Mouse (Mus musculus) kidney, postnatal 25 days (tissue): ENCODE results near the gene Cluh.

ENCODE experiments used
- DNase-seq, 2 experiments: peaks; one replicate each; pipeline ENCODE4 v3.0.0; 2021; ENCODE audit warnings: mixed read lengths in 2 of 2

The Cluh gene

DNA sequence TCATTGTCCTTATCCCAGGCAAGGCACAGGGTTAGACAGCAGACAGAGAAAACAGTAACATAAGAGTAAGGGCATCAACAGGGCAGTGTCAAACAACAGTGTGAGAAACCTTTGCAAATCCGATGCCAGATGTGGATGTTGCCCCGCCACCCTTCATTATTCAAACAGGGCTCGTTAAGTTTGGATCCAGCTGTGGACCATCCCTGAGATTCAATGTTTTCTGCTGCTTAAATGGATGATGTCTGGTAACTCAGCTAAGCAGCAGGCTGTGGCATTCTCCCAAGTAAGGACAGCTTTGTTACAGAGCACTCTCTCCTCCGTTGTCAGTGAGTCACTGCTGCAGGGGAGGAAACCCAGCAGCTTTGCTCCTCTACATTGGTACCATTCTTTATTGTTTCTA lies 25.9 kb downstream of the Cluh start:
- DNase-seq: no peak

DNA sequence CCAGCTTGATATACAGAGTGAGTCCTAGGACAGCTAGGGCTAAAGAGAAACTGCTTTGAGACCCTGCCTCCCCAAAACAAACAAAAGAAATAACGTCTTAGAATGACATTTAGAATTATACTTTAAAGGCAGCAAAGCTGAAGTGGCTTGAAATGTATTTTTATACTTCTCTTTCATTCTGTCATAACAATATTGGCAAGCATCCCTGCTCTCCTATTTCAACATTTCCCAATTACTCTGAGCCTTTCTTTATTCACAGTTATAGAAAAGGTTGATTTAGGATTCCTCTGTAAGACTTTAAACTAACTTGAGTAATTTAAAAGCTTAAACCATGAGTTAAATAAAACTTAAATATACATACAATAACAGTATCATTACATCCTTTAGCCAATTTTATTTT lies 42.9 kb downstream of the Cluh start:
- no peak for DNase-seq

DNA sequence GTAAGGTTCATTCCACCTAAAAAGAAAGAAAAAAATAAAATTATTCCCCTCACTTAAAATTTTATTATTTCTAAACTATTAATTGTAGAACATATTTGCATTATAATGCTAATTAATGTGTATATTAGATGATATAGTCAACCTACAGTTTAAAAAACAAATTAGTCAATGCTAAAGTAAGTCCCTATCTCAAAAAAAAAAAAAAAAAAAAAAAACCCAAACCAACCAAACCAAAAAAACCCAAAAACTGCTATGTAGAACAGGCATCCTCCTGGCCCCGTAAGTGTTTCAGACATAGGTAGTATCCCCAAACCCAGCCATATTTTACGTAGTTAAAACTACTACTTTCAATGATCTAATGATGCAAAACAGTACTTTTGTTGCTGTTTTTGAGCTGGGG lies 50.2 kb downstream of the Cluh start:
- no peak for DNase-seq

DNA sequence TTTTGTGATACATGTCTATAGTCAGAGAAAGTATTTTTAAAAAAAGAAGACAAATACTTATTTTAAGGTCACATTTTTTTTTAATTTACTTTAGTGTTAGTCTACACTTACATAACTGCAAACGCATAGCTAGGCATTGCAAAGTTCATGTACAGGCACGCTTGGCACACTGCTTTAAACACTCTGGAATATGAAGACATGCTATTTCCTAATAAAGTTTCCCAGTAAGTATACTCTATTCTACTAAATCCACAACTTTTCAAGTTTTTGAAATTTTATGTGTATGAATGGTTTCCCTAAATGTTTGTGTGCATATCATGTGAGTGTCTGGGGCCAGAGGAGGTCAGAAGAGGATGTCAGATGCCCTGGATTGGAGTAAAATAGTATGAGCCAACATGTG lies 54.8 kb downstream of the Cluh start:
- no peak for DNase-seq

DNA sequence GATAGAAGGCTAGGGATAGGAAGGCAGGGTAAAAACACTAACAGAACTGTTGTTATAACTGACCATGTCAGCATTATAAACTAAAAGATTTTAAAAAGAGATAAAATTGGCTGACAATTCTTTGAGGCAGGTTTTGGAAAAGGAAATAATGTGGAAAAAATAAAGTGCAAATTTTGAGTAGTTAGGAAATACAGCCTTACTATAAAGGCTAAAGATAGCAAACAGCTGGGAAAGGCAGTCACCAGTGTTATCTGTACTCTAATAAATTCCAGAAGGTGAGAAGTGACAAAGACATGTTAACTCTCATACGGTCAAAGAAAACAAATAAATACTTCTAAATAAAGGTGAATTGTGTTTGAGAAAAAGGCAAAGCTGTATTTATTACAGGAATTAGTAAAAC lies 59.5 kb downstream of the Cluh start:
- DNase-seq: no peak

DNA sequence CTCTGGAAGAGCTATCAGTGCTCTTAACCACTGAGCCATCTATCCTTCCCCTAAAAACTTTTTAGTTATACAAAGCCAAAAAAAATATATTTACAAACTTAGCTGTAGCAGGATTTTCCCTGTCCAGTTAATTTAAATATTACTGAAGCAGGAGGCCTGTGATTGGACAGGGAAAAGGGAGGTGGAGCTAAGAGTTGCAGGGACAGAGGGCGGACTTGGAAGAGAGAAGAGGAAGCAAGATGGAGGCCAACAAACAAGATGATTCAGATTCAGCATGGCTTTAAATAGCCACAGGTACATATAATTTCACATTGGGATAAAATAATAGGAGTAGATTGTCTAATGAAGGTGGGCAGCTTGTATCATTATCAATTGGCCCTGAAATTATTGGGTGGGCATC lies 61.4 kb downstream of the Cluh start:
- no peak for DNase-seq

DNA sequence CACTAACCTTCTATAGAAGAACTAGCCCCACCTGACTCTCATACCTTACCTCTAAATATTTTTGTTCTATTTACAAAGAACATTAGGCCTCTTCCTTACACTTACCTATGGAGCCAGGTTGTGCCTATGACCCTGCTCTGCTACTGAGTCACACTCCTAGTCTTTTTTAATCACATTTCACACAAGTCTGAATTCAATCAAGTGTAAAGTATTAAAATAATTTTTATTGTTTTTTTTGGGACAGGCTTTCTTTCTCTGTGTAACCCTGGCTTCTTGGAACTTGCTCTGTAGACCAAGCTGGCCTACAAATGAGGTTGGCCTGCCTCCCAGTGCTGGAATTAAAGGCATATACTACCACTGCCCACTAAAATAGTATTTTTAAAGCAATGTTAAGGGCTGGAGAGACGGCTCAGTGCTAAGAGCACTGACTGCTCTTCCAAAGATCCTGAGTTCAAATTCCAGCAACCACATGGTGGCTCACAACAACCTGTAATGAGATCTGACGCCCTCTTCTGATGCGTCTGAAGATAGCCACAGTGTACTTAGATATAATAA lies 66.8 kb downstream of the Cluh start:
- peak; percentile 30 to 41 for DNase-seq
